21 mouse cellular contexts compared by ENCODE assay signal in genomic region chr4:143132433-143132832, GRCm38 (mm10).
DNase-seq lines count a peak whose midpoint lies in the region; ATAC-seq lines count a peak whose summit lies in the region.
"Had no signal": no experiment of that assay in that cellular context is flagged by ENCODE, and none has a peak within 500 bp of the region (broad histone marks: within the 10 kb centered on the region; RNA-seq: fewer than 3 reads in every experiment).

No protein-coding gene starts in this region.

- intact Hi-C loops in left cerebral cortex, postnatal 36 days (cut with DNase I) = no loop called here

- peak; percentile 93 for ATAC-seq in frontal cortex, adult (ENCODE audit: low TSS enrichment)
- no peak for ATAC-seq in monocyte, adult 5-6 weeks (replicated peaks; ENCODE audit: insufficient number of reproducible peaks, low FRiP score, low TSS enrichment, poor library complexity, severe bottlenecking)
- ATAC-seq: forebrain, embryonic 15.5 days; hindbrain, embryonic 16.5 days; midbrain, embryonic 15.5 days had no signal

- no peak for DNase-seq in frontal cortex, postnatal 10 days (ENCODE audit: low spot score in 2 of 2)
- DNase-seq in right cerebral cortex, adult 2 months (ENCODE audit: low spot score in 2 of 2) = peak; percentile 36 to 52
- DNase-seq in right cerebral cortex, postnatal 14 days = no peak
- peak; percentile 65 to 66 for DNase-seq in left cerebral cortex, postnatal 36 days (ENCODE audit: low spot score in 2 of 2)
- no peak for DNase-seq in spleen, postnatal 14 days (ENCODE audit: low spot score in 2 of 2)
- no peak for DNase-seq in urinary bladder, postnatal 10 days (ENCODE audit: low spot score)
- DNase-seq: adrenal gland, postnatal 10 days; cerebellum, adult 11 months; cerebellum, adult 9-11 months; embryo, embryonic 11 days; heart, postnatal 14 days; kidney, adult 18-20 months; kidney, postnatal 36 days; liver, embryonic 13.5 days; lung, adult 18-20 months; lung, postnatal 14 days had no signal

Comparison
In these comparisons a context has a peak if more than half of its experiments do, and no peak if none do; other contexts are left out.
1. DNase-seq: peak in right cerebral cortex, adult 2 months (2 of 2) and left cerebral cortex, postnatal 36 days (2 of 2); none in frontal cortex, postnatal 10 days (0 of 2), right cerebral cortex, postnatal 14 days (single experiment), spleen, postnatal 14 days (0 of 2) and urinary bladder, postnatal 10 days (single experiment).